Mouse (Mus musculus): Measurements from ENCODE around the gene Kcnk5. TPM values are rescaled to one million over a fixed set of nuclear protein-coding genes. Genes with fewer than 3 reads are reported as not detected.

The Kcnk5 gene
- polyA plus RNA-seq, 1 experiment, result 2.8 TPM

- peak; percentile 40 for TF ChIP-seq GATA1 (IDR thresholded peaks at IDR 0.05; ENCODE audit: low read length)
Measured at GRCm38 (mm10) chr14:20211754-20212601, 30.4 kb upstream of the Kcnk5 start.

DNA sequence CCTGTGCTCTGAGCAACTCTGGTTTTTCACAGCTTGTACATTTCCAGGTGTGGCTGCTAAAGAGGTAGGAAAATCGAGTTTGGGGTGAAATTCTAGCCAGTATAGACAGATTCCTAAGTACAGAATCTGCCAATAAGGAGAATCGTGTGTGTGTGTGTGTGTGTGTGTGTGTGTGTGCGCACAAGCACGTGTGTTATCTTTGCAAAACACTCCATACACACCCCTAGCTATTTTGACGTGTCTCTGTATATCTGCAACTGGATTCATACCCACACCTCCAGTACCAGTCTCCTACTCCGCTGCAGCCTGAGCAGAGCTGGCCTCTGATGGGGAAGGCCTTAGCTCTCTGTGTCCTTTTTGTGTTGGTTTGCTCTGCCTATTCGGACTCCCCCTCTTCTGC is 28.3 kb upstream of the Kcnk5 start:
- TF ChIP-seq GATA1 (IDR thresholded peaks at IDR 0.05; ENCODE audit: low read length), result no peak

DNA sequence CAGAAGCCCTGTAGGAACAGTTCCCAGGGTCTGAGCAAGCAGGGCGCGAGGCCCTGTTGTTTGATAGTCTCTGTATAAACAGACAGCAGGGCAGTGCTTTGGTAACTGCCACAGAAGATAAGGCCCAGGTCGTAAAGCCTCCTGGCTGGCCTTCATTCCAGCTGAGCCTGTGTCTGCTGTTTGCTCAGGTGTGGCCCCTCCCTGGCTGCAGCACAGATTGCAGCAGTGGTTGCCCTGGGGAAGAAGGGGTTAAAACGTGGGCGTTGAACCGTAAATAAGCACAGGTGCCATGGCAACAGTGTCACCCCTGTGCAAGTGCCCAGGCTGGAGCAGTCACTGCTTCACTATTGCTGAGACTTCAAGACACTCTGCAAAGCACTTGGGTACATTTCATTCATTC is 26.8 kb upstream of the Kcnk5 start:
- no peak for TF ChIP-seq GATA1 (IDR thresholded peaks at IDR 0.05; ENCODE audit: low read length)

DNA sequence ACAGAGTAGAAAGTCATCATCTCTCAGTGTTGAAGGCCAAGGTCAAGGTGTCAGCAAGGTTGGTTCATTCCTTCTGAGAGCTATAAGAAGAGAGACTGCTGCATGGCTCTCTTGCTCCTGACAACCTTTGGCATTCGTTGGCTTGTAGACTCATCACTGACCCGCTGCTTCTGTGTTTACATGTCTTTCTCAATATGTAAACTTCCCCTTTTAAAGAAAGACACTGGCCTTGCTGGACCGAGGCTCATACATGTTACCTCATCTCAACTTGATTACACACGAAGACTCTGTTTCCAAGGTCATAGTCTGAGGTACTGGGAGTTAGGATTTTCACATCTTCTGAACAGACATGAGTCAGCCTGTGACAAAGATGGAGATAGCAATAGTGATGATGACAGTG is 24.1 kb upstream of the Kcnk5 start:
- TF ChIP-seq GATA1 (IDR thresholded peaks at IDR 0.05; ENCODE audit: low read length), result no peak

- TF ChIP-seq GATA1 (IDR thresholded peaks at IDR 0.05; ENCODE audit: low read length), result no peak
Measured at GRCm38 (mm10) chr14:20203301-20203700, 21.7 kb upstream of the Kcnk5 start.

- no peak for TF ChIP-seq GATA1 (IDR thresholded peaks at IDR 0.05; ENCODE audit: low read length)
Measured at GRCm38 (mm10) chr14:20202655-20203181, 21.1 kb upstream of the Kcnk5 start.

DNA sequence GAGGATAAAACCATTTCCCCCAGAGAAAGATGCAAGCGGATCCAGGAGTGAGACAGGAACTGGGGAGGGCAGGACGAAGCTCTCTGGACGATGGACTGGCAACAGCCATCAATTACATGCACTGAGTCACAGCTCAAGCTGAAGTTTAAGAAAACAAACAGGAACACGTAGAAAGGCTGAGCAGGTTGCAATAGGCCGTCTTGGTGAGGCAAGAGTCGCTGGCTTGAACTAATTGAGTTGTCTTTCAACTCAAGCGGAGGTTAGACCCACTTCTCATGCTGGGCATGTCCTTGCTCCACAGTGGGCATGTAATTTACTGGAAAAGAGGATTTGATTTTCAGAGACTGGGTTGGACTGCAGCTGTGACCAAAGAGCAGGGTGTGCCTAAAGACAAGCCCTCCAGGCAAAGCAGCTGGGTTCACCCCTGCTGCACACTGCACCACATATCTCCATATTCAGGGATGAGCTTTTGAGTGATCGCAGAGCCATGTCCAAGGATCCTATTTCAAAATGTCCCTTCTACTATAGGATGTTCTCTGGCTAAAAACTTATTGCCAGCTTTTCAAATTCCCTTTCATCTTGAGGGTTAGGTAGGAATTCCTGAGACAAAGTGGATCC is 19.6 kb upstream of the Kcnk5 start:
- no peak for TF ChIP-seq GATA1 (IDR thresholded peaks at IDR 0.05; ENCODE audit: low read length)

GRCm38 (mm10) chr14:20193103-20193715 is 11.6 kb upstream of the Kcnk5 start:
- TF ChIP-seq GATA1 (IDR thresholded peaks at IDR 0.05; ENCODE audit: low read length), result no peak

DNA sequence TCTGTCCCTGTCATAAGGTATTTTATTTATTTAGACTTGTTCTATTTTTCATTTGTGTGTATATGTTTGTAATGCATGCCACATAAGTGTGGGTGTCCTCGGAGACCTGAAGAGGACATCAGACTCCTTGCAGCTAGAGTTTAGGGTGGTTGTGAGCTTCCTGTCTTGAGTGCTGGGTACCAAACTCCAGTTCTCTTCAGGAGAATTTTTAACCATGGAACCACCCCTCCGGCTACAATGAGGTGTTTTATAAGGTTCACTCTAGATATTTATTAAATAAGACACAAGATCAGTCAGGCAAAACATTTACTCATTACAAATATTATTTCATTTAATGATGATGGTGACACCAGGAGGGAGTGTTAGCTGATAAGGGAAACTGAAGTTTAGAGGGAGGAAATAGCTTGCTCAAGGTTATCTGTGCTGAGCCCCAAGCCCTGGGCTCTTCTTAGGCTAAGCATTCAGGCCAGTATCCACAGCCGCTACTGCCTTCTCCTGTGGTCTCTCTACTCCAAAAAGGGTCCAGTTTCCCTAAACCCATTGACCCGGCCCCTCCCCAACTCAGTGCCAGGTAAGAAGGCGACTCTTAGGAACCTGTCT is 9.6 kb upstream of the Kcnk5 start:
- TF ChIP-seq GATA1 (IDR thresholded peaks at IDR 0.05; ENCODE audit: low read length), result no peak

DNA sequence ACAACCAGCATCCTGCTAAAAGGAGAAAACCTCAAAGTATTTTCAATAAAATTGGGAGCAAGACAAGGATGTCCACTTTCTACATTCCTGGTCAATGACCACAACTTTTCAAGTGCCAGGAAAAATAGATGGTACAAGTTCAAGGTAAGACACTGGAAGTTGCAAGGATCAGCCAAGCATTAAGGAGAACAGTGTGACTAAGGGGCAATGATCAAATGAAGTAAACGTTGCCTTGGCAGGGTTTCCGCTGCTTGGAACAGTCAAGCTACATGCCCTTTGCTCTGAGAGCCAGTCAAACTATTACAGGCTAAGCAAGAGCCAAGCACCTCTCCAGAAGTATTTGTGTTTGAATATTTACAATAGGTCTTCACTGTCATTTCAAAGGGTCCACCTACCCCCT is 8.1 kb upstream of the Kcnk5 start:
- TF ChIP-seq GATA1 (IDR thresholded peaks at IDR 0.05; ENCODE audit: low read length), result no peak

GRCm38 (mm10) chr14:20185426-20185825 is 3.8 kb upstream of the Kcnk5 start:
- no peak for TF ChIP-seq GATA1 (IDR thresholded peaks at IDR 0.05; ENCODE audit: low read length)

- no peak for TF ChIP-seq GATA1 (IDR thresholded peaks at IDR 0.05; ENCODE audit: low read length)
Measured at GRCm38 (mm10) chr14:20183701-20184100, 2.1 kb upstream of the Kcnk5 start.

DNA sequence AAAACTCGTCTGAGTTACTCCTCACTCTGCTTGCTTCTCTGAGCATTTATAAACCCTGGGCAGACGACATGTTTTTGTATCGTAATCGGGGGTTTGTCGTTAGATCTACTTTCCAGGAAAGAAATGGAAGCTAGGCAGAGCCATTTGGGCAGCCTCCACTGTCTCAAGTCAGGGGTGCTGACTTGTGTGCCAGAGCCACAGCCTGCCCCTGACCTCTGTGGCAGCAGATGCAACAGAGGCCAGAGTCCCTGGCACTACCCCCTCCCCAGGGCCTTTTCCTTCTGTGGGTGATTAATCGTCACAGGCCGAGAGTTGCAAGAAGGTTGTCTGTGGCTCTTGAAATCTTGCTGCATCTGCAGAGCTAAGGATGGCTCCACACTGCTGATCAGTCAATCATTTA is 987 bp upstream of the Kcnk5 start:
- no peak for TF ChIP-seq GATA1 (IDR thresholded peaks at IDR 0.05; ENCODE audit: low read length)

GRCm38 (mm10) chr14:20180751-20181162 is 852 bp downstream of the Kcnk5 start:
- no peak for TF ChIP-seq GATA1 (IDR thresholded peaks at IDR 0.05; ENCODE audit: low read length)

DNA sequence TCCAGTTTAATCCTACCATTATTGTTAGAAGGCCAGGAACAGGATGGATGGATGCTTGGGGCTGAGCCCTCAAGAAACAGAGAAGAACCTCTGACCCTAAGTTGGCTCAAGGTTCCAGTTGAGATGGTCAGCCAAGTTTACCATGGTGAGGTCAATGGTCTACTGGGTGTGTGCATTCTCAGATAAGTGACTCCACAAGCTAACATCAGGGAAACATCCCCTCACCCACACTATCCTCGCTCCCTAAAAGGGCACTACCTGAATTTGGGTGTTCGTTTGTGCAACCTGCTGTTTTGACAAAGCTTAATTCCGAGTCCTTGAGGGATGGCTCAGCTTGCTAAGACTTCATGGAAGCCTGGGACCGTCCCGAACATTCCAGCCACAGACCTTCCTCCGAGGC is 1.3 kb downstream of the Kcnk5 start:
- no peak for TF ChIP-seq GATA1 (IDR thresholded peaks at IDR 0.05; ENCODE audit: low read length)

DNA sequence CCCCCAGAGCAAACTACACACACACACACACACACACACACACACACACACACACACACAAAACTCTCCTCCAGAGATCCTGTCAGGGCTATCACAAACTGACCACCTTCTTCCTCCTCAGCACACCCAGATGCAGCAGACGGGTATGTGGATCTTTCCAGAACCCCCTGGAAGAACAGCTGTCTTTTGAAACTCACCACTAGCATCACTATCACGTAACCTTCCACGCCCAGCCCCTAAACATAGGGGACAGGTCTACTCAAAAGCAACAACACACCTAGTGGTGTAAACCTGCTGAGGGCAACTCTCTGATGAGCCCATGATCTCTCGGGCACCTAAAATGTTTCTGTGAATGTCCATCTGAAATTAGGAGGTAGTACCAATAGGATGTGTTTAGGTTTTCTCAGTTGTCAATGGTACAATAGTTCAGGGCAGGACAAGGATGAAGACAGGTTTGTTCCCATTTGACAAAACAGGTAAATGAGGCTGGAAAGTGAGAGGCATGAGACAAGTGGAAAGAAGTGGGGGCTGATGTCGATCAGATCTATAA is 1.8 kb downstream of the Kcnk5 start:
- no peak for TF ChIP-seq GATA1 (IDR thresholded peaks at IDR 0.05; ENCODE audit: low read length)

Measured in G1E-ER4 (cell line).